Mouse (Mus musculus): ENCODE data around the gene Tex22.

Tex22 gene

GRCm38 (mm10) chr12:113137260-113138213 is 63.2 kb downstream of the Tex22 start:
- DNase-seq (ENCODE audit: low read depth, low spot score): no peak

GRCm38 (mm10) chr12:113138291-113138690 is 64.0 kb downstream of the Tex22 start:
- no peak for DNase-seq (ENCODE audit: low read depth, low spot score)

Measured in telencephalon, adult 2 months (tissue).